Mouse (Mus musculus): ENCODE results near the gene Rbm42. TPM values are rescaled to one million over a fixed set of nuclear protein-coding genes. Genes with fewer than 3 reads are reported as not detected.

The Rbm42 gene
- total RNA-seq (2021) = 10 to 100 TPM; 75.3 to 81.5 TPM

GRCm38 (mm10) chr7:30649591-30650540, at the start of gene Rbm42:
Gene Rbm42 (minus strand): TSS chr7:30650317.
- DNase-seq (ENCODE audit: extremely low spot score in 1 of 2, low spot score in 1 of 2) = peak; percentile 95

DNA sequence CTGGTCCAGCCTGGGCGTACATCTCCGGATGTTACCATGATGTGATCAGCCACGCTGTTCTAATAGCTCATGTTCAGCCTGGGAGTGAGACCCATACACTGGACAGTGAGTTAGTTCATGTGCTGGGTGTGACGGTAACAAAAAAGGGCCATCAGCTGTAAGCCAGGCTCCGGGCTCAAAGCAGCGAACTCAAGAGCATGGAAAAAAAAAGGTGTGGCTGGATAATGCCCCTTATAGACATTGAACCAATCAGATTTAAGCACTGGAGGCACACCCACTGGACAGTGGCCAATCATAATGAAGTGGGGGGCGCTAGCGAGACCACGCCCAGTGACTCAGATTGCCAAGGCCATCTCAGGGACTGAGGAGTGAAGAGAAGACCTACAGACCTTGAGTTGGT, 48.5 kb upstream of the Rbm42 start, which contains the start of gene 2200002J24Rik:
Gene 2200002J24Rik (plus strand): TSS at position 338 of the 400 bp plus-strand sequence.
- DNase-seq (ENCODE audit: extremely low spot score in 1 of 2, low spot score in 1 of 2) = no peak

DNA sequence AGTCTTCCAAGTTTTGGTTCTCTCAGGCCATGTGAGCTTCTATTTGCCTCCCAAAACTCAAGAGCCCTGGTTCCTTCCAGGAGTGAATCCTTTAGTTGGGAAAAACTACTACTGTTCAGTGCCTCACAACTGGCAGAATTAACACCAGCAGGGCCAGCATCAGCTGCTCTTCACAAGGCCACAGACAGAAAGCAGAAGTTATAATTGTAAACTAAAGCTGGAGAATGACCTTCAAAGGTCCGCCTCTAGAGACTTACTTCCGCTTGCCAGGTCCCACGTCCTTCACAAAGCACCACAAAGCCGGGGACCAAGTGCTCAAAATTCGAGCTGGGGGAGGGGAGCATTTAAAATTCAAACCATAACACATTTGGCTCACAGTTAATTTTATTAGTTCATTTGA, 48.0 kb upstream of the Rbm42 start:
- DNase-seq (ENCODE audit: extremely low spot score in 1 of 2, low spot score in 1 of 2) = no peak

GRCm38 (mm10) chr7:30688325-30688724, 38.2 kb upstream of the Rbm42 start:
- no peak for DNase-seq (ENCODE audit: extremely low spot score in 1 of 2, low spot score in 1 of 2)

DNA sequence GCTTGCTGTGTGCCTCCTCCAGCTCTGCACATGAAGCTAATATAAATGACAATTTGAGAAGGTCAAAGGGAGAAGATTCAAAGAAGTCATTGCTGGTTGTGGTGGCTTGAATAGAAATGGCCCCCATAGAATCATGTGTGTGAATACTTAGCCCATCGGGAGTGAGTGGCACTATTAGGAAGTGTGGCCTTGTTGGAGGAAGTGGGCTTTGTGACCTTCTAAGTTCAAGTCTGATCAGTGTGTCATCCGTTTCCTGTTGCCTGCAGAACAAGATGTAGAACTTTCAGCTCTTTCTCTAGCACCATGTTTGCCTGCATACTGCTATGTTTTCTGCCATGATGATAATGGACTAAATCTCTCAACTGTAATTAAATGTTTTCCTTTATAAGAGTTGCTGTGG, 33.3 kb upstream of the Rbm42 start:
- no peak for DNase-seq (ENCODE audit: extremely low spot score in 1 of 2, low spot score in 1 of 2)

GRCm38 (mm10) chr7:30681897-30682296, 31.8 kb upstream of the Rbm42 start:
- no peak for DNase-seq (ENCODE audit: extremely low spot score in 1 of 2, low spot score in 1 of 2)

DNA sequence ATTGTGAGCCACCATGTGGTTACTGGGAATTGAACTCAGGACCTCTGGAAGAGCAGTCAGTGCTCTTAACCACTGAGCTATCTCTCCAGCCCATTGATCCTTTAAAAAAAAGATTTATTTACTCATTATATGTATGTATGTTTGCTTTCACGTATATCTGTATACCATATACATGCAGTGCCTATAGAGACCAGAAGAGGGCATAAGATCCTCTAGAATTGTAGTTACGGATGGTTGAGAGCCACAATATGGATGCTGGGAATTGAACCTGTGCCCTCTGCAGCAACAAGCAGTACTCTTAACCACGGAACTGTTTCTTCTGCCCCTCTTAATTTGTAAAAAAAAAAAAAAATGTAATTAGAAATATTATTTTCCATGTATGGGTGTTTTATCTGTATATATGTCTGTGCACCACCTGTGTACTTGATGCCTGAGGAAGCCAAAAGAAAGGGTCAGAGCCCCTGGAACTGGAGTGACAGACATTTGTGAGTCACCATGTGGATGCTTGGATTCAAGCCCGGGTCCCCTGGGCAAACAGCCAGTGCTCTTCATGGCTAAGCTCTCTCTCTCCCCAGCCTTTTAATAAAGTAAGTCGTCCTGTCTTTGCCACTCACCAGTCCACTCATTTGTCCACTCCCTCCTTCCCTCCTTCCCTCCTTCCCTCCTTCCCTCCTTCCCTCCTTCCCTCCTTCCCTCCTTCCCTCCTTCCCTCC, 28.3 kb upstream of the Rbm42 start:
- peak in 1 of 2 experiments; percentile 19 for DNase-seq (ENCODE audit: extremely low spot score in 1 of 2, low spot score in 1 of 2)

- DNase-seq (ENCODE audit: extremely low spot score in 1 of 2, low spot score in 1 of 2) = no peak
Measured at GRCm38 (mm10) chr7:30671480-30671879, 21.4 kb upstream of the Rbm42 start, which contains the start of gene Pmis2. Gene Pmis2 (minus strand): TSS chr7:30671605.

GRCm38 (mm10) chr7:30669229-30669628, 19.1 kb upstream of the Rbm42 start:
- DNase-seq (ENCODE audit: extremely low spot score in 1 of 2, low spot score in 1 of 2) = no peak

DNA sequence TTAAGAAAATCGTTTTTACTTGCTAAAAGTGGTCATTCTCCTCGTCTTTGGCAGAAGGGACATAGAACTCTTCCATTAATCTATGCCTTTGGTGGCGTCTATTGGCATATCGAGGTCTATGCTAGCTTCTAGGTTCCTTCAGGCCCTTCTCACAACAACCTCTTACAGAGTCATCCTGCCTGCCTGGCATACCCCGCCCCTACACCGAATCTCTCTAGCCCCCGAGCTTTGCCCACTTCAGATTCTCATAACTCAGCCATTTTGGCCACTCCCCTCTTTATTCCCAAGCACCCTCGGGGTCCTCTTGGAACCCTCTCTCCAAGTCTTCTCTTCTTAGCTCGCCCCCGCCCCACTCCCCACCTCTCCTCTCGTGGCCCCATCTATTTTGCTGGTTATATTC, 15.2 kb upstream of the Rbm42 start:
- DNase-seq (ENCODE audit: extremely low spot score in 1 of 2, low spot score in 1 of 2) = no peak

GRCm38 (mm10) chr7:30664529-30665200, 14.5 kb upstream of the Rbm42 start, which contains the start of gene Haus5:
Gene Haus5 (minus strand): TSS chr7:30664994.
- DNase-seq (ENCODE audit: extremely low spot score in 1 of 2, low spot score in 1 of 2) = peak; percentile 86 to 90

GRCm38 (mm10) chr7:30639083-30639482, 11.0 kb downstream of the Rbm42 start:
- DNase-seq (ENCODE audit: extremely low spot score in 1 of 2, low spot score in 1 of 2) = no peak

DNA sequence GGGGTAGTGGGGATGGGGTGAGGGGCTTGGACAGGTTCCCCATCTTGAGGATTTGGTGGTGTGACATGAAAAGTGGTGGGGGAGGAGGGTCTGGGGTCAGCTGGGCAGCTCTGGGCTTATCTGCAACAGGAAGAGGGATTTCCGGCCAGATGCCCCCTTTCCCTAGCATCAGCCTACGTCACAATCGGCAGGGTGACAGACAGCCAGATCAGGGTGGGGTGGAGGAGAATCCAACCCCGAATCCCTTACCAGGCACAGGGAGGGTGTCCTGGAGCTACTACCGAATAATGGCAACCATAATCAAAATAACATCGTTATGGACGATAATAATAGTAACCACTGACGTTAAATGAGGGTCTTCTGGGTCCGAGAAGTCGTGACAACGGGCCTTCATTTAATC, 13.7 kb downstream of the Rbm42 start:
- no peak for DNase-seq (ENCODE audit: extremely low spot score in 1 of 2, low spot score in 1 of 2)

DNA sequence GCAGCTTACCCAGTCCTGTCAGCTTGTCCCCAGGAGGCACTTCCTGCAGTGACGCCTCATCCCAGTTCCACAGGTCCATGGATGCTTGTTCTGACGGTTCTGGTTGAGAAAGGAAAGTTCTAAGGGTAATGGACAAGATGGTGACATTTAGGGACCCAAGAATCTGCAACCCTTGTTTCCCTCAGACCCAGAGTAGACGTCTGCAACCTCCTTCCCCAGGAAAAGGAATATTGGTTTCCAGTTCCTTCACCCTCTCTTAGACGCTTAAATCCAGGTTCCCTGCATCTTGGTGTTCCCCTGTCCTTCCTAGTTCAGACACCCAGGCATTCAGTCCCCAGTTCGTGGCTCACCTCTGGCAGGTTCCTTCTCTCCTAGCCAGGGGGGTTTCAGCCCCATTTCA, 14.4 kb downstream of the Rbm42 start, which contains the start of gene Etv2:
Gene Etv2 (minus strand): TSS at position 101 of the 400 bp plus-strand sequence.
- DNase-seq (ENCODE audit: extremely low spot score in 1 of 2, low spot score in 1 of 2) = no peak

DNA sequence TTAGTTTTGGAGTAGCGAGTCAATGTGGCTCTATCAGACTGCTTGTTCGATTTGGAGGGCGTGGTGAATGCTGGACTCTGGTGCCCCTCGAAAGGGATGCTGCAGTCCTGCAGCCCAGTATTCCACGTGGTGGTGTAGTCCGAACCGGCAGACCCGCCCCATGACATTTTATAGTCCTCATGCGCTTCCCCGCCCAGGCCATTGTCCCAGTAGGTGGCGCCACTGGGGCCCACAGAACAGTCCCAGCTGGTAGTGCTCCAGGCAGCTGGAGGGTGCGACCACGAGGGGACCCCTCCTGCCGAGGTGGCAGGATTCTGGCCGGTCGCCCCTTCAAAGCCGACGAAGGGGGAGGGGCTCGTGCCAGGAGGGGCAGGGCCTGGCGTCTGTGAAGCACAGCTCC, 15.5 kb downstream of the Rbm42 start:
- peak in 1 of 2 experiments; percentile 43 for DNase-seq (ENCODE audit: extremely low spot score in 1 of 2, low spot score in 1 of 2)

- no peak for DNase-seq (ENCODE audit: extremely low spot score in 1 of 2, low spot score in 1 of 2)
Measured at GRCm38 (mm10) chr7:30633762-30634412, 16.2 kb downstream of the Rbm42 start.

- DNase-seq (ENCODE audit: extremely low spot score in 1 of 2, low spot score in 1 of 2) = no peak
Measured at GRCm38 (mm10) chr7:30629013-30629412, 21.1 kb downstream of the Rbm42 start.

- DNase-seq (ENCODE audit: extremely low spot score in 1 of 2, low spot score in 1 of 2) = no peak
Measured at GRCm38 (mm10) chr7:30626647-30627046, 23.5 kb downstream of the Rbm42 start.

DNA sequence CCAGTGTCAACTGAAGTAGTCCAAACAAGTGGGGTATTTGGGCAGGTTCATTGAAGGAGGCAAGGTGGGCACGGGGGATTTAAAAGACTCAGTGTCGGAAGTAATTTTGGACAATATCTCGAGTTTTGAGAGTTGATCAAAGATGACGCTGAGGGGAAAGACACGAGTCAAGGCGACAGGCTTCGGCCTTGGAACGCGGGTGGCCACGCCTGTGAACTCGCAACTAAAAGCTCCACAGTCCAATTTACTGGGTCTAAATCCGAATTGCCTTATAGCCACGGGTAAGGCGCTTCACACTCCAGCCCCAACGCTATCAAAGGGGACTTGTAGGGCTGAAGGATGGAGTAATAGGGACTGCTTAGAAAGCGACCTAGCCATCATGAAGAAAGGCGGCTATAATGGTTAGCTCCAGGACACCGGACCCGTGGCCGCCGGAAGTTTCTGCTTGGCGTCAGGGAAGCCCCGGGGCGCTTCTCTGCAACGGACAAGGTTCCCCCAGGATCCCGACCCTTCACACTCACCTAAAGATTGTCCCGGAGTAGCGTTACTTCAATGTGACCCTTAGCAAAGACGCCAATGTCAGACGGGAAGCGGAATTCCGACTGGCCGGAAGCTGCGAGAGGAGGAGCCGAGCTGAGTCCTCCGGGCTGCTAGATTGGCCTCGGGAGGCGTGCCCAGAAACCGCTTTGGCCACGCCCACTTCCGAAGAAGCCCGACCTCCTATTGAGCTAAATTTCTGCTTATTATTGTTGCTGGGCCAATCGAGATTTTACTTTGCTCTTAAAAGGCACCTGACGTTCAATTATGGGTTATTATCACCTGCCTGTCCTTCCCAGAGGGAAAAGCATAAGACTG, 24.4 kb downstream of the Rbm42 start, which contains the start of gene Cox6b1:
Gene Cox6b1 (minus strand): TSS at position 622 of the 855 bp plus-strand sequence.
- peak; percentile 55 to 78 for DNase-seq (ENCODE audit: extremely low spot score in 1 of 2, low spot score in 1 of 2)
